Mouse (Mus musculus): ENCODE measurements around the gene Eomes. TPM values are rescaled to one million over a fixed set of nuclear protein-coding genes. Genes with fewer than 3 reads are reported as not detected.

Eomes gene
- polyA plus RNA-seq, 1 experiment from 2014 or later, result 30.7 TPM

GRCm38 (mm10) chr9:118488896-118489578, 11.0 kb downstream of the Eomes start:
- H3K4me1 ChIP-seq, result peaks cover 39% of the 10 kb centered on the region
- peak overlapping the region; percentile 64 for H3K4me2 ChIP-seq
- no peak overlapping the region for H3K27ac ChIP-seq
- peak; percentile 50; the same call in 1 of the 2 replicates for ATAC-seq
- no peaks in the 10 kb centered on the region for H3K36me3 ChIP-seq (ENCODE audit: poor library complexity, severe bottlenecking)
- H3K9me3 ChIP-seq (replicated peaks), result no peaks in the 10 kb centered on the region
- peak overlapping the region; percentile 33 for H3K4me3 ChIP-seq
- H3K27me3 ChIP-seq, result peaks cover 66% of the 10 kb centered on the region
- no peak overlapping the region for H3K9ac ChIP-seq
- WGBS, result 2% methylated on average over 20 of the region's 20 CpGs

- peak; percentile 82 for ATAC-seq
- peak overlapping the region; percentile 26 for H3K4me3 ChIP-seq
- 2% methylated on average over 16 of the region's 16 CpGs for WGBS
- H3K4me2 ChIP-seq, result peak overlapping the region; percentile 64
- H3K4me1 ChIP-seq, result peaks cover 36% of the 10 kb centered on the region
- H3K9ac ChIP-seq, result no peak overlapping the region
- H3K27me3 ChIP-seq, result peaks cover 60% of the 10 kb centered on the region
- H3K36me3 ChIP-seq (ENCODE audit: poor library complexity, severe bottlenecking), result no peaks in the 10 kb centered on the region
- H3K27ac ChIP-seq, result no peak overlapping the region
- no peaks in the 10 kb centered on the region for H3K9me3 ChIP-seq (replicated peaks)
These were observed 11.6 kb downstream of the Eomes start for GRCm38 (mm10) chr9:118489579-118490019.

- no peak overlapping the region for H3K9ac ChIP-seq
- no peaks in the 10 kb centered on the region for H3K36me3 ChIP-seq (ENCODE audit: poor library complexity, severe bottlenecking)
- no peak overlapping the region for H3K4me2 ChIP-seq
- no peak overlapping the region for H3K4me3 ChIP-seq
- ATAC-seq, result no peak
- no peaks in the 10 kb centered on the region for H3K9me3 ChIP-seq (replicated peaks)
- H3K27me3 ChIP-seq, result peaks cover 44% of the 10 kb centered on the region
- H3K27ac ChIP-seq, result no peak overlapping the region
- peaks cover 33% of the 10 kb centered on the region for H3K4me1 ChIP-seq
- WGBS, result 82% methylated on average over 4 of the region's 4 CpGs
These were observed 13.2 kb downstream of the Eomes start for GRCm38 (mm10) chr9:118491195-118491594.

GRCm38 (mm10) chr9:118492932-118493698, 15.1 kb downstream of the Eomes start:
- H3K27ac ChIP-seq, result no peak overlapping the region
- peaks cover 14% of the 10 kb centered on the region for H3K4me1 ChIP-seq
- H3K9me3 ChIP-seq (replicated peaks), result no peaks in the 10 kb centered on the region
- WGBS, result 89% methylated on average over 8 of the region's 8 CpGs
- no peak overlapping the region for H3K9ac ChIP-seq
- peaks cover 26% of the 10 kb centered on the region; the same call in 1 of the 2 replicates for H3K27me3 ChIP-seq
- no peak overlapping the region for H3K4me3 ChIP-seq
- no peaks in the 10 kb centered on the region for H3K36me3 ChIP-seq (ENCODE audit: poor library complexity, severe bottlenecking)
- no peak for ATAC-seq
- H3K4me2 ChIP-seq, result no peak overlapping the region

- Histone ChIP-seq H3K27ac (no peak overlapping the region), H3K27me3 (peaks cover 17% of the 10 kb centered on the region; the same call in 1 of the 2 replicates), H3K36me3 (ENCODE audit: poor library complexity, severe bottlenecking) (no peaks in the 10 kb centered on the region), H3K4me1 (peaks cover 4% of the 10 kb centered on the region), H3K4me3 (no peak overlapping the region), H3K9me3 (replicated peaks) (no peaks in the 10 kb centered on the region), H3K9ac (no peak overlapping the region), H3K4me2 (no peak overlapping the region)
- 91% methylated on average over 5 of the region's 5 CpGs for WGBS
- ATAC-seq, result no peak
These were observed 16.1 kb downstream of the Eomes start for GRCm38 (mm10) chr9:118494106-118494505.

GRCm38 (mm10) chr9:118495933-118496332, 17.9 kb downstream of the Eomes start:
- 0 out of 2 replicates have a peak, but pooled peaks cover 5% of the 10 kb centered on the region for H3K27me3 ChIP-seq
- H3K4me2 ChIP-seq, result no peak overlapping the region
- ATAC-seq, result no peak
- H3K36me3 ChIP-seq (ENCODE audit: poor library complexity, severe bottlenecking), result no peaks in the 10 kb centered on the region
- H3K9ac ChIP-seq, result no peak overlapping the region
- H3K4me1 ChIP-seq, result no peaks in the 10 kb centered on the region
- no peaks in the 10 kb centered on the region for H3K9me3 ChIP-seq (replicated peaks)
- H3K4me3 ChIP-seq, result no peak overlapping the region
- no peak overlapping the region for H3K27ac ChIP-seq
- 93% methylated on average over 3 of the region's 3 CpGs for WGBS

- Histone ChIP-seq H3K36me3 (ENCODE audit: poor library complexity, severe bottlenecking) (no peaks in the 10 kb centered on the region), H3K4me3 (no peak overlapping the region), H3K27ac (no peak overlapping the region), H3K27me3 (0 out of 2 replicates have a peak, but pooled peaks cover 5% of the 10 kb centered on the region), H3K4me1 (no peaks in the 10 kb centered on the region), H3K4me2 (no peak overlapping the region), H3K9ac (no peak overlapping the region), H3K9me3 (replicated peaks) (no peaks in the 10 kb centered on the region)
- WGBS, result 86% methylated on average over 3 of the region's 3 CpGs
- ATAC-seq, result no peak
These were observed 18.9 kb downstream of the Eomes start for GRCm38 (mm10) chr9:118496952-118497351.

- no peak overlapping the region for H3K4me2 ChIP-seq
- WGBS, result 69% methylated on average over 7 of the region's 7 CpGs
- H3K27me3 ChIP-seq, result no peaks in the 10 kb centered on the region
- H3K4me1 ChIP-seq, result no peaks in the 10 kb centered on the region
- no peaks in the 10 kb centered on the region for H3K9me3 ChIP-seq (replicated peaks)
- H3K4me3 ChIP-seq, result no peak overlapping the region
- no peak overlapping the region for H3K9ac ChIP-seq
- ATAC-seq, result no peak
- no peak overlapping the region for H3K27ac ChIP-seq
- H3K36me3 ChIP-seq (ENCODE audit: poor library complexity, severe bottlenecking), result no peaks in the 10 kb centered on the region
These were observed 20.0 kb downstream of the Eomes start for GRCm38 (mm10) chr9:118498061-118498460.

GRCm38 (mm10) chr9:118500963-118501362, 23.0 kb downstream of the Eomes start:
- no peak overlapping the region for H3K27ac ChIP-seq
- H3K4me1 ChIP-seq, result peaks cover 3% of the 10 kb centered on the region; the same call in 1 of the 2 replicates
- H3K9ac ChIP-seq, result no peak overlapping the region
- H3K4me3 ChIP-seq, result no peak overlapping the region
- no peak overlapping the region for H3K4me2 ChIP-seq
- 78% methylated on average over 6 of the region's 6 CpGs for WGBS
- no peaks in the 10 kb centered on the region for H3K9me3 ChIP-seq (replicated peaks)
- H3K36me3 ChIP-seq (ENCODE audit: poor library complexity, severe bottlenecking), result no peaks in the 10 kb centered on the region
- H3K27me3 ChIP-seq, result no peaks in the 10 kb centered on the region
- no peak for ATAC-seq

- 90% methylated on average over 3 of the region's 3 CpGs for WGBS
- Histone ChIP-seq H3K36me3 (ENCODE audit: poor library complexity, severe bottlenecking) (no peaks in the 10 kb centered on the region), H3K4me2 (no peak overlapping the region), H3K4me3 (no peak overlapping the region), H3K4me1 (peaks cover 30% of the 10 kb centered on the region), H3K27me3 (no peaks in the 10 kb centered on the region), H3K9me3 (replicated peaks) (no peaks in the 10 kb centered on the region), H3K9ac (no peak overlapping the region), H3K27ac (no peak overlapping the region)
- ATAC-seq, result no peak
These were observed 26.6 kb downstream of the Eomes start for GRCm38 (mm10) chr9:118504656-118505055.

- peaks cover 34% of the 10 kb centered on the region for H3K4me1 ChIP-seq
- H3K27me3 ChIP-seq, result no peaks in the 10 kb centered on the region
- H3K27ac ChIP-seq, result peak within 1 kb of the TSS; percentile 66
- H3K9ac ChIP-seq, result peak within 1 kb of the TSS; percentile 95
- no peaks in the 10 kb centered on the region for H3K9me3 ChIP-seq (replicated peaks)
- peak; percentile 97 for ATAC-seq
- peaks cover 5% of the 10 kb centered on the region; the same call in 1 of the 2 replicates for H3K36me3 ChIP-seq (ENCODE audit: poor library complexity, severe bottlenecking)
- under 1% methylated on average over 42 of the region's 43 CpGs for WGBS
- peak within 1 kb of the TSS; percentile 83 for H3K4me2 ChIP-seq
- peak within 1 kb of the TSS; percentile 88 for H3K4me3 ChIP-seq
These were observed 28.0 kb downstream of the Eomes start, which contains the start of gene Golga4 for GRCm38 (mm10) chr9:118506020-118506403. Gene Golga4, plus strand, starts transcription at chr9:118506267.
